Mouse (Mus musculus): ENCODE results near the gene Pkp3. TPM values are rescaled to one million over a fixed set of nuclear protein-coding genes. Genes with fewer than 3 reads are reported as not detected.

Pkp3 gene
- 1.1 and 2.5 TPM in 2 replicates for polyA plus RNA-seq (2015; fragmentation: Nextera tagmentation; extraction: Ambion mirVana)

DNA sequence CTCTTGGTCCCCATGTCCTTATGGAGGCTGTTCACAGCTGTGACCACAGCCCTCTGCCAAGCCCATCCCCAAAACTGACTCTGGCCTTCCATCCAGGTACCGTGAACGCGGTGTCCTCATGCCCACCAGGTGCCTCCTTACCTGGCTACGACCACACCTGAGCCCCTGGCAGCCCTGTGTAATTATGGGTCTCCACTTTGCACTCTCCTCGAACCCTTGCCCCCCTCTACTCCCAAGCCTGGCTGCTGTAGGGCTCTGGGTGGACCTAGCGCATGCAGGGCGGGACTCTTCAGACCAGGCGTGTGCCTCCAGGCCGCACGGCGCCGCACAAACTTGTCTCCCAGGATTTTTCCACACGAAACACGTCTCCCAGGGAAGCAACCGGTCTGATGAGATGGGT lies at the start of gene Pkp3:
Gene Pkp3, plus strand, starts transcription at position 378 of the 400 bp plus-strand sequence.

DNA sequence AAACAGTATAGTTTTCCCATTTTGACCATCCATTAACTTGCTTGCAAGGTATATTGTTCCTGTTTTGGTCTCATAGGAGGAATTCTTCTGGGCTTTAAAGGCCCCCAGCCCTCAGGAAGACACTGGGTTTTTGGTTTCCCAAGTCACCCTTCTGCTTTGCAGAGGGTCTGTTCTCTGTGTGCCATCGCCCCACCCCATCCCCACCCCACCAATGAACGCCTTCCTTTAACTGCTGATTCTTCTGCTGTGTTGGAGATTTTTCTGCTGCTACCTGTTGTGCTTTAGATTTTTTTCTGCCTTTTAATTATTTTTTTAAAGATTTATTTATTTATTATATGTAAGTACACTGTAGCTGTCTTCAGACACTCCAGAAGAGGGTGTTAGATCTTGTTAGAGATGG lies 49.2 kb upstream of the Pkp3 start, which contains the start of gene Gm17387:
Gene Gm17387, plus strand, starts transcription at position 301 of the 400 bp plus-strand sequence.

DNA sequence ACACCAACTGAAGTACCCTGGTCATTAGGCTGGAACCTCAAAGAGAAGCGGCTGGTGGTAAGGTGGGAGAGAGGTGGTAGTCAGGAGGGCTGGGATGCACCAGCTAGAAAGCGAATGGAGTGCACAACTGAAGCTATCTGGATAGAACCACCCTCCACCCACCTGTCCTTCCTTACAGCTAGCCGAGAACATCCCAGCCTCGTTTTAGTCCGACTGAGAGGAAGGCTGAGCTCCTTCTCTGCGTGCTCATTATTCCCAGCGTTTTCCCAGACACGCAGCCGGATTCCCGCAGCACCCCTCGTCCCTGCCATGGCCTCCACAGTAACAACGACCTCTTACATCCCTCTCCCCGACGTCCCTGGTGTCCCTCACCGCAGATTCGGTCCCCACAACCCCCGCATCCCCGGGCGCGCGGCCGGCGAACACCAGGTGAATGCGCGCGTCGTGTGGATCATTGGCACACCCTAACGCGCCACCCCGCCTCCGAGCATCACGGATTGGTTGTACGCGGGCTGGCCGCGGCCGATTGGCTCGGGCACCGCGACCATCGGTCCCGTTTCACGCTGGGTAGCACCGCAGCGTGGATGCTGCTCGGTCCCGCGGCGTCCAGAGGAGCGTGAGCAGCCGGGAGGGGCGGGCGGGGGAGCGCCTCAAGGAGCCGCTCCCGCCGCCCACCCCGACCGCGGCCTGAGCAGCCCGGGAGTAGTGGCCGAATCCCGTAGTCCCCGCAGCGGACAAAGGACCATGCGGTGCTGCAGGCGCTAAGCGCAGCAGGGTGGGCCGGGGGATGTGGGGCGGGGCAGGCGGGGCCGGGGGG lies 17.4 kb upstream of the Pkp3 start, which contains the start of gene B4galnt4:
Gene B4galnt4, plus strand, starts transcription at position 679 of the 817 bp plus-strand sequence.

DNA sequence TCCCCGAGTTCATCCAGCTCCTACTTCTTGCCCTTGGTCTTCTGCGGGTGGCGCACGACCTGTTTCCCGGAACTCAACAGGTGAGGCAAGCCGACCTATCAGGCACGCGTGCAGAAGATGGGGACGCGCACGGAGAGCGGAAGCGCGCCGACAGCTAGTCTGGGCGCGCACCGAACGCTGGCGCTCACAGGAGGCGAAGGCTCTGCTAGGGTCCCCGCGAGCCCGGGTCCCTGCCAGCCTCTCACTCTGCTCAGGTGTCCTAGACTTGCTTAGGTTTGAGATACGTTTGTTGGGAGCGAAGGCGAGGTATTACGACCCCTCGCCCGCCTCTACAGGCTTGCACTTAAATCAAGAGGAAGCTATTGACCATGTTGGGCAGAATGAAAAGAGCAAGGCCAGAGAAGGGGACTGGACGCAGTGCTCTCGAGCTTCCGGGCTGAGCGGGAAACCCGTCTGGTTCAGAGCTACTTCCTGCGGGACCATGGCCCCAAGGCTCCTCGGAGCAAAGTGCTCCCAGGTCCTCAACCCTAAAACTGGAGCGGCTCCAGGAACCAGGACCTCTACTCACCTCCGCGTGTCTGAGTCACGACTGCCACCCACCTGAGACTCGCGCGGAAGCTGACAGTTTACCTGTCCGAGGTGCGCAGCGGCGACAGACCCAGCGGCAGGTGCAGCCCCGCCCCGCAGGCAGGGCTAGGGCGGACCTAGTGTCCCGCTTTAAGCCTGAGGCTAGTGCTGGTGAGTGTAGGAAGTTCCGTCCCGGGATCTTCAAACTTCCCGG lies 22.1 kb downstream of the Pkp3 start, which contains the start of gene Sigirr:
Gene Sigirr, minus strand, starts transcription at position 662 of the 781 bp plus-strand sequence.

DNA sequence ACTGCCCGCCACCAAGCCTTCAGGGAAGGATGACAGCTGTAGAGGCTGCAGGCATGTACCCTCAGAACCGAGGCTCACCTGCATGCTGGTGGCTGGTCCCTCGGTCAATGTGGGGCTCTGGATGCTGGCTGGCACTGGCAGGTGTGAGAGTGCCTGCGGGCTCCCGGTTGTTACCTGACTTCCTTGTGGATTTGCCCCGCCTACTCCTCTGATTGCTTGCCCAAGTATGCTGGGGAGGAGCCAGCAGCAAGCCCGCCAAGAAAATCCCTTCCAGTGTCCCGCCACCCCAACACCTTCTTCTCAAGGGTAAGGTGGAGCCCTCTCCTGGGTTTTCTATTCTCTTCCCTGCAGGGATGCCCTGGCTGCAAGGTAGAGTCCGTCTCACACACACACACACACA lies 39.6 kb downstream of the Pkp3 start, which contains the start of gene Ano9:
Gene Ano9, minus strand, starts transcription at position 171 of the 400 bp plus-strand sequence.

DNA sequence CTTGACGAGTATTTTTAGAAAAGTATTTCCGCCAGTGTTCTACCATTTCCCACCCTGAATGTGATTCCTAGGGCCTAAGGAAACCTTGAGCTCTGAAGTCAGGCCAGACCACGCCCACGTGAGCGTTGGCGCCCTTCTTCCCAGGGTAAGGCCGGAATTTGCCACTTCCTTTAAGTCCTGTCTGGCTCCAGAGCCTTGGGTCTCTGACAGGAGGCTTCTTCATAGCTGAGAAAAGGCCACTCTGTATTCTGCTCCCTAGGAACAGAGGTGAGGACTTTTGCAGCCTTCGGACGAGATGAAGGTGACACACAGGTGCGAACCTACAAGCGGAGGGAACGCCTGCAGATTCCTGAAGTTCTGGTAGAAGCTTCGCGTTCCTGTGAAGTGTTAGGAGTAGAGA lies 44.2 kb downstream of the Pkp3 start, which contains the start of gene Ptdss2:
Gene Ptdss2, plus strand, starts transcription at position 138 of the 400 bp plus-strand sequence.

Other genes starting within 250 kb of the Pkp3 start
- gene Urah, start 243.2 kb upstream of the Pkp3 start, polyA plus RNA-seq (2015; fragmentation: Nextera tagmentation; extraction: Ambion mirVana): 7.2 and 14.5 TPM in 2 replicates
- gene Scgb1c1, start 232.7 kb upstream of the Pkp3 start, polyA plus RNA-seq (2015; fragmentation: Nextera tagmentation; extraction: Ambion mirVana): 0.52 TPM in 1 of 2 replicates, not detected in the other
- gene Odf3, start 230.4 kb upstream of the Pkp3 start, polyA plus RNA-seq (2015; fragmentation: Nextera tagmentation; extraction: Ambion mirVana): 0.22 and 0.55 TPM in 2 replicates
- gene Gm45785, start 221.9 kb upstream of the Pkp3 start, polyA plus RNA-seq (2015; fragmentation: Nextera tagmentation; extraction: Ambion mirVana): 0.25 TPM in 1 of 2 replicates, not detected in the other
- 62.1 and 64.0 TPM in 2 replicates for gene Ric8a, start 221.3 kb upstream of the Pkp3 start, polyA plus RNA-seq (2015; fragmentation: Nextera tagmentation; extraction: Ambion mirVana)
- gene Bet1l, start 220.6 kb upstream of the Pkp3 start, polyA plus RNA-seq (2015; fragmentation: Nextera tagmentation; extraction: Ambion mirVana): 82.4 and 86.6 TPM in 2 replicates
- gene Psmd13, start 196.2 kb upstream of the Pkp3 start, polyA plus RNA-seq (2015; fragmentation: Nextera tagmentation; extraction: Ambion mirVana): 197 and 202 TPM in 2 replicates
- 41.8 and 43.2 TPM in 2 replicates for gene Sirt3, start 195.9 kb upstream of the Pkp3 start, polyA plus RNA-seq (2015; fragmentation: Nextera tagmentation; extraction: Ambion mirVana)
- gene Cox8b, start 177.8 kb upstream of the Pkp3 start, polyA plus RNA-seq (2015; fragmentation: Nextera tagmentation; extraction: Ambion mirVana): 9.3 and 12.2 TPM in 2 replicates
- 2.6 and 3.3 TPM in 2 replicates for gene Nlrp6, start 157.3 kb upstream of the Pkp3 start, polyA plus RNA-seq (2015; fragmentation: Nextera tagmentation; extraction: Ambion mirVana)
- gene Pgghg, start 136.8 kb upstream of the Pkp3 start, polyA plus RNA-seq (2015; fragmentation: Nextera tagmentation; extraction: Ambion mirVana): 19.7 and 28.7 TPM in 2 replicates
- 1.3 and 2.1 TPM in 2 replicates for gene Ifitm5, start 127.9 kb upstream of the Pkp3 start, polyA plus RNA-seq (2015; fragmentation: Nextera tagmentation; extraction: Ambion mirVana)
- gene Gm45717, start 122.3 kb upstream of the Pkp3 start, polyA plus RNA-seq (2015; fragmentation: Nextera tagmentation; extraction: Ambion mirVana): 0.72 and 0.97 TPM in 2 replicates
- gene Ifitm2, start 122.2 kb upstream of the Pkp3 start, polyA plus RNA-seq (2015; fragmentation: Nextera tagmentation; extraction: Ambion mirVana): 1,477 and 1,600 TPM in 2 replicates
- gene Ifitm1, start 111.0 kb upstream of the Pkp3 start, polyA plus RNA-seq (2015; fragmentation: Nextera tagmentation; extraction: Ambion mirVana): 61.4 and 162 TPM in 2 replicates
- gene Ifitm3, start 67.4 kb upstream of the Pkp3 start, polyA plus RNA-seq (2015; fragmentation: Nextera tagmentation; extraction: Ambion mirVana): 482 and 553 TPM in 2 replicates
- 4.0 and 7.5 TPM in 2 replicates for gene Ifitm6, start 60.3 kb upstream of the Pkp3 start, polyA plus RNA-seq (2015; fragmentation: Nextera tagmentation; extraction: Ambion mirVana)
- gene Gm17387, start 49.1 kb upstream of the Pkp3 start, polyA plus RNA-seq (2015; fragmentation: Nextera tagmentation; extraction: Ambion mirVana): not detected in 2 replicates
- gene B4galnt4, start 17.1 kb upstream of the Pkp3 start, polyA plus RNA-seq (2015; fragmentation: Nextera tagmentation; extraction: Ambion mirVana): 5.1 and 7.9 TPM in 2 replicates
- 2.7 and 4.5 TPM in 2 replicates for gene Sigirr, start 22.4 kb downstream of the Pkp3 start, polyA plus RNA-seq (2015; fragmentation: Nextera tagmentation; extraction: Ambion mirVana)
- 0.66 and 1.0 TPM in 2 replicates for gene Ano9, start 39.6 kb downstream of the Pkp3 start, polyA plus RNA-seq (2015; fragmentation: Nextera tagmentation; extraction: Ambion mirVana)
- gene Ptdss2, start 44.2 kb downstream of the Pkp3 start, polyA plus RNA-seq (2015; fragmentation: Nextera tagmentation; extraction: Ambion mirVana): 40.8 and 60.7 TPM in 2 replicates
- 184 and 236 TPM in 2 replicates for gene Rnh1, start 94.6 kb downstream of the Pkp3 start, polyA plus RNA-seq (2015; fragmentation: Nextera tagmentation; extraction: Ambion mirVana)
- gene Hras, start 115.8 kb downstream of the Pkp3 start, polyA plus RNA-seq (2015; fragmentation: Nextera tagmentation; extraction: Ambion mirVana): 75.5 and 78.9 TPM in 2 replicates
- gene Lrrc56, start 115.9 kb downstream of the Pkp3 start, polyA plus RNA-seq (2015; fragmentation: Nextera tagmentation; extraction: Ambion mirVana): 3.9 and 6.0 TPM in 2 replicates
- 0.32 and 1.2 TPM in 2 replicates for gene Lmntd2, start 135.9 kb downstream of the Pkp3 start, polyA plus RNA-seq (2015; fragmentation: Nextera tagmentation; extraction: Ambion mirVana)
- gene Rassf7, start 137.6 kb downstream of the Pkp3 start, polyA plus RNA-seq (2015; fragmentation: Nextera tagmentation; extraction: Ambion mirVana): 16.4 and 24.5 TPM in 2 replicates
- 17.0 and 25.2 TPM in 2 replicates for gene Phrf1, start 150.6 kb downstream of the Pkp3 start, polyA plus RNA-seq (2015; fragmentation: Nextera tagmentation; extraction: Ambion mirVana)
- 17.1 and 28.5 TPM in 2 replicates for gene Irf7, start 188.3 kb downstream of the Pkp3 start, polyA plus RNA-seq (2015; fragmentation: Nextera tagmentation; extraction: Ambion mirVana)
- gene Cdhr5, start 198.6 kb downstream of the Pkp3 start, polyA plus RNA-seq (2015; fragmentation: Nextera tagmentation; extraction: Ambion mirVana): 3.5 and 5.3 TPM in 2 replicates
- 9.1 and 10.6 TPM in 2 replicates for gene Sct, start 200.9 kb downstream of the Pkp3 start, polyA plus RNA-seq (2015; fragmentation: Nextera tagmentation; extraction: Ambion mirVana)
- gene Drd4, start 213.8 kb downstream of the Pkp3 start, polyA plus RNA-seq (2015; fragmentation: Nextera tagmentation; extraction: Ambion mirVana): 0.19 and 0.25 TPM in 2 replicates
- 57.4 and 71.3 TPM in 2 replicates for gene Deaf1, start 249.5 kb downstream of the Pkp3 start, polyA plus RNA-seq (2015; fragmentation: Nextera tagmentation; extraction: Ambion mirVana)
- 21.9 and 39.5 TPM in 2 replicates for gene Tmem80, start 249.5 kb downstream of the Pkp3 start, polyA plus RNA-seq (2015; fragmentation: Nextera tagmentation; extraction: Ambion mirVana)

Data from adrenal gland, postnatal 0 days (tissue).